Mouse (Mus musculus) ES-Bruce4 (cell line): ENCODE results near the gene Mllt1.

Source experiments
- CTCF ChIP-seq: IDR thresholded peaks from one replicate; pipeline ENCODE4 v1.8.1; 2011; ENCODE audit warnings: low read depth, low read length
- EP300 ChIP-seq: IDR thresholded peaks from 2 replicates; pipeline ENCODE4 v1.6.1; 2011; ENCODE audit warnings: low read depth, low read length; ENCODE audit not compliant: insufficient read depth

DNA sequence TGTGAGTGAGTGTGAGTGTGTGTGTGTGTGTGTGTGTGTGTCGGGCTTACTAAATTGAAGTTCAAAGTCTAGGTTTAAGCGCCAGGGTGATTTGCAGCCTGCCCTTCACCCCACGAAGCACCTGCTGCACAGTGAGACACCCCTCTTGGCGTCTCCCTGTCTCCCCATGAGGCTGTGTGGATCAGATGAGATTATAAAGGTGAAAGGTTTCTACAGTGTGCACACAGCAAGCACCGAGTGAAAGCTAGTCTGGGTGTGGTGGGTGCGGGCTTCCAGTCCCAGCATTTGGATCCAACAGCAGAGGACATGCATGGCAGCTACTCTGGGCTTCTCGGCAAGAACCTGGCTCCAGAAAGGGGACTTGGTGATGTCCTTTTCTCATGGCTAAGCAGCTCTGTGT is 45.8 kb upstream of the Mllt1 start:
- TF ChIP-seq CTCF = no peak
- TF ChIP-seq EP300 = no peak
